ENCODE assay signal across 7 mouse cellular contexts in genomic region chr8:84249257-84250170, GRCm38 (mm10). TPM values are rescaled to one million over a fixed set of nuclear protein-coding genes. Genes with fewer than 3 reads are reported as not detected.
DNase-seq lines count a peak whose midpoint lies in the region; ATAC-seq lines count a peak whose summit lies in the region.

D8Ertd738e (minus strand) TSS chr8:84249719.

- ATAC-seq in intestine, embryonic 14.5 days (replicated peaks; ENCODE audit: low FRiP score, low TSS enrichment, low read depth): peak; percentile 89

- H3K27ac ChIP-seq in intestine, embryonic 14.5 days (ENCODE audit: low read depth): peak within 1 kb of the TSS; percentile 71

- intact Hi-C loops in left cerebral cortex, postnatal 14 days (cut with DNase I): no loop called here

- no peaks in the 10 kb centered on the region for H3K27me3 ChIP-seq in intestine, embryonic 14.5 days (replicated peaks; ENCODE audit: control insufficient read depth, insufficient read depth, low read length)

- H3K4me1 ChIP-seq in intestine, embryonic 14.5 days (replicated peaks; ENCODE audit: control insufficient read depth, insufficient read depth, low read length): 0 out of 2 replicates have a peak, but pooled peaks cover 3% of the 10 kb centered on the region

- H3K4me2 ChIP-seq in intestine, embryonic 14.5 days (ENCODE audit: low read length): peak within 1 kb of the TSS; percentile 82

- peak within 1 kb of the TSS; percentile 87 for H3K4me3 ChIP-seq in intestine, embryonic 14.5 days (ENCODE audit: low read depth, low read length)

- 3% methylated on average over 52 of the region's 52 CpGs for WGBS in intestine, embryonic 14.5 days

- no peaks in the 10 kb centered on the region for H3K9me3 ChIP-seq in intestine, embryonic 14.5 days (ENCODE audit: control insufficient read depth, low read length)

- H3K9ac ChIP-seq in intestine, embryonic 14.5 days (ENCODE audit: low read length): peak within 1 kb of the TSS; percentile 89

- peak; percentile 77 to 82 for DNase-seq in adrenal gland, adult 18-20 months (ENCODE audit: low spot score in 2 of 2)
- DNase-seq in embryo, embryonic 10.5 days (ENCODE audit: low spot score): peak; percentile 97
- peak; percentile 81 for DNase-seq in gastrocnemius, postnatal 25 days
- DNase-seq in intestine, embryonic 14.5 days (ENCODE audit: low spot score): peak; percentile 86
- peak; percentile 88 for DNase-seq in left cerebral cortex, postnatal 14 days (ENCODE audit: low spot score in 2 of 2)
- peak; percentile 93 for DNase-seq in mesoderm, embryonic 11.5 days (ENCODE audit: low read depth, low spot score)
- peak; percentile 82 to 90 for DNase-seq in right cerebral cortex, postnatal 36 days (ENCODE audit: low spot score in 2 of 2)

- peaks cover 75% of the 10 kb centered on the region for H3K36me3 ChIP-seq in intestine, embryonic 14.5 days (ENCODE audit: control insufficient read depth, insufficient read depth, low read length)

RNA-seq across cellular contexts. Expression of gene D8Ertd738e, which starts in this region (rescaled TPM):
- 100 to 1,000 TPM; 292 to 304 TPM for total RNA-seq in adrenal gland, adult 18-20 months (2021)
- total RNA-seq in gastrocnemius, postnatal 25 days (2021): 100 to 1,000 TPM; 174 to 185 TPM
- polyA plus RNA-seq in intestine, embryonic 14.5 days (2014; fragmentation: Nextera tagmentation; extraction: Ambion mirVana): 377 and 380 TPM in 2 replicates
- 100 to 1,000 TPM; 140 to 144 TPM for total RNA-seq in left cerebral cortex, postnatal 14 days (2021)

Comparison
In these comparisons a context has a peak if more than half of its experiments do, and no peak if none do; other contexts are left out.
1. Peak in every context shown above with its lines: DNase-seq, ATAC-seq, H3K4me3 ChIP-seq and H3K27ac ChIP-seq.